Mouse (Mus musculus) effector memory CD4-positive, alpha-beta T cell, adult 7 months (primary cell): ENCODE data around the gene Aunip. TPM values are rescaled to one million over a fixed set of nuclear protein-coding genes. Genes with fewer than 3 reads are reported as not detected.

Experiments used
- polyA plus RNA-seq: library from polyadenylated mRNA; unstranded; fragments of 100-300 nt; shearing (Covaris generic); gene quantifications from one replicate; pipeline ENCODE4 v1.2.1, GENCODE M21; 2017

The Aunip gene
- polyA plus RNA-seq, result not detected

DNA sequence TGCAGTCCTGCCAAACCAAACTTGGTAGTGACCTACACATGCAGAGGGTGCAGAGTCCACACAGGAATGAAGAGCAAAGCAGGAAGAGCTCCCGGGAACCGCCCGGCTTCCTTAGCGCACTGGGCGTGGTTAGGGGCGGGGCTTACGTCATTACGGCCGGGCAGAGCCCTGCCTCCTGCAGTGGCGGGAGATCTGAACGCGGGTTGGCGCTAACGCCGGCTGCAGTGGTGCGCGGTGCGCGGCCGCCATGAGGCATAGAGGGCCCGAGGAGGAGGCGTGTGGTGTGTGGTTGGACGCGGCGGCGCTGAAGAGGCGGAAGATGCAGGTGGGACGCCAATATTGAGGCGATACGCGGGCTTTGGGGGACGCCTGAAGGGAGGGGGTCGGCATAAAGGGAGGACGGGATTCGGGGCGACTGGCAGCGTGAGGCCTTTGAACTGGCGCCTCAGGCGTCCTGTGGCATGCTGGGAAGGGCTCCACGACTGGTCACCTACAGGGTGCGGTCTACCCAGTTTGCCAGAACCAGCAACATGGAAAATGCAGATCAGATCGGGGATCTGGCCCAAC is at the start of gene Aunip:
Gene Aunip (plus strand): TSS at position 155 of the 567 bp plus-strand sequence.

DNA sequence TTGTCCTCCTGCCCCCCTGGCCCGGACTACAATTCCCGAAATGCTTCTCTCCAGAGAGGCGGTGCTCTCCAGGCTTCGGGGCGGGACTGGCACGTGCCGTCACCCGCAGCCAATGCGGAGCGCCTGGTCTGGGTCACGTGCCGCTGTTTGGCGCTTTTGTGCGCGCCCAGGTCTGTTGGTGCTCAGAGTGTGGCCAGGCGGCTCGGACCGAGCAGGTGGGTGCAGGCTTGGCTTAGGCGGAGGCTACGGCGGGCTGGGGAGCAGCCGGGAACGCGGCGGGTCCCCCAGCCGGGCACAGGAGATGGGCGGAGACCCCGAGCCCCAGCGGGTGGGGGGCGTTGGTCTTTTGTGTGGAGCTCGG is 42.6 kb upstream of the Aunip start, which contains the start of gene Stmn1:
Gene Stmn1 (plus strand): TSS at position 106 of the 361 bp plus-strand sequence.

GRCm38 (mm10) chr4:134496595-134497210 is 14.1 kb upstream of the Aunip start, which contains the start of gene Paqr7:
Gene Paqr7 (plus strand): TSS chr4:134496697.

GRCm38 (mm10) chr4:134534932-134535786 is 24.4 kb downstream of the Aunip start, which contains the start of gene Mtfr1l:
Gene Mtfr1l (minus strand): TSS chr4:134535387.

DNA sequence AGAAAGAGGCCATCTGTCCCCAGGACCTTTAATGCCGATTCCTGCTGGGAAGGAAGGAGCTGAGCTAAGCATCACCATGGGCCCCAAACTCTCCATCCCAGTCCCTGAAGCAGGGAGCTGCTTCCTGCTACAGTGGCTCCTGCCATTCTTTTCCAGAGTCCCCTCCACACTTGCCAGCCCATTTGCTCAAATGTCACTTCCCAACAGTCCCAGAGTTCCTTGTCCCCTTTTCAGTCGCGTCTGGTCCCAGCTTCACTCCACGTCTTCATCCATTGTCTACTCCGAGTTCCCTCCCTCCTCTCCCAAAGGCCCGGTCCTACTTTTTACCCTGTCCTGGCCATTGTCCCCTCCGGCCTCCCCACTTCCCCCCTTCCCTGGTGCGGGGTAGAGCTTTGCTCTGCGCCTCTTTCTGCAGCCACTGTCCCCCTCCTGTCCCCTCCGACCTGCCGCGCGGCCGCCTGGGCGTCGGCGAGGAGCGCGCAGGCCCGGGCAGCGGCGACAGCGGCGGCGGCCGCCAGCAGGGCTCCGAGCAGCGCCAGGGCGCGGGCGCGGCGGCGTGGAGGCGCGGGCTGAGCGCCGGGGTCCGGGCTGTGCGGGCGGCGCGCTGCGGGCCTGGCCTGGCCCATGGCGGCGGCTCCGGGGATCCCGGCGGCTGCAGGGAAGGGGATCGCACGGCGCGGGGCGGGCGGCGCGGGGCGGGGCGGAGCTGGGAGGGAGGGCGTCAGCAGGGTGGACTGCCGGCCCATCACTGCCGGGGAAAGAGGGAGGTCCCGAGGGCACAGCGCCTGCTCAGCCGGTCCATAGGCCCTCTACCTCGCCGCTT is 40.9 kb downstream of the Aunip start, which contains the start of gene Selenon:
Gene Selenon (minus strand): TSS at position 673 of the 823 bp plus-strand sequence.

Other genes with a start within 250 kb of the Aunip start
- gene Pdik1l, start 223.1 kb upstream of the Aunip start, polyA plus RNA-seq, result 7.2 TPM
- not detected for gene Trim63, start 195.9 kb upstream of the Aunip start, polyA plus RNA-seq
- gene Slc30a2, start 167.8 kb upstream of the Aunip start, polyA plus RNA-seq, result not detected
- 0.33 TPM for gene Extl1, start 127.1 kb upstream of the Aunip start, polyA plus RNA-seq
- 1.0 TPM for gene Pafah2, start 114.7 kb upstream of the Aunip start, polyA plus RNA-seq
- gene Stmn1, start 42.7 kb upstream of the Aunip start, polyA plus RNA-seq, result 26.9 TPM
- gene Paqr7, start 14.3 kb upstream of the Aunip start, polyA plus RNA-seq, result 9.9 TPM
- gene Mtfr1l, start 24.4 kb downstream of the Aunip start, polyA plus RNA-seq, result 85.4 TPM
- gene Selenon, start 41.2 kb downstream of the Aunip start, polyA plus RNA-seq, result 3.5 TPM
- 4.7 TPM for gene Man1c1, start 193.3 kb downstream of the Aunip start, polyA plus RNA-seq